Mouse (Mus musculus) liver, embryonic 16.5 days (tissue): ENCODE measurements around the gene Sdhb. TPM values are rescaled to one million over a fixed set of nuclear protein-coding genes. Genes with fewer than 3 reads are reported as not detected.
A peak's percentile ranks its signal among the peaks of the same experiment; 100 is the strongest.

ENCODE experiments used
- ATAC-seq: fragments of 200-750 bp; cut with Nextera tagmentation; 2 replicates; pipeline ENCODE4 v1.8.0; 2017; ENCODE audit warnings: low read depth, mild to moderate bottlenecking, moderate number of reproducible peaks, moderate library complexity
- H3K27ac ChIP-seq: fragments of 300-500 bp; sonication (generic); 2 replicates; pipeline ENCODE4 v1.5.1; 2014; ENCODE audit warnings: mild to moderate bottlenecking, low read length
- H3K27me3 ChIP-seq: fragments of 300-500 bp; sonication (generic); 2 replicates; pipeline ENCODE4 v1.6.1; 2014; ENCODE audit warnings: low read depth, low read length, mixed read lengths; ENCODE audit not compliant: control insufficient read depth, insufficient read depth
- H3K36me3 ChIP-seq: fragments of 300-500 bp; sonication (generic); 2 replicates; pipeline ENCODE4 v1.6.1; 2014; ENCODE audit warnings: mild to moderate bottlenecking; ENCODE audit not compliant: control insufficient read depth, insufficient read depth
- H3K4me1 ChIP-seq: fragments of 300-500 bp; sonication (generic); 2 replicates; pipeline ENCODE4 v1.6.1; 2014; ENCODE audit warnings: low read depth, low read length, mixed read lengths; ENCODE audit not compliant: control insufficient read depth
- H3K4me2 ChIP-seq: fragments of 300-500 bp; sonication (generic); 2 replicates; pipeline ENCODE4 v1.6.1; 2014; ENCODE audit warnings: low read depth, low read length, mixed read lengths
- H3K4me3 ChIP-seq: fragments of 300-500 bp; sonication (generic); 2 replicates; pipeline ENCODE4 v1.5.1; 2014; ENCODE audit warnings: low read depth, mild to moderate bottlenecking, low read length
- H3K9ac ChIP-seq: fragments of 300-500 bp; sonication (generic); 2 replicates; pipeline ENCODE4 v1.6.1; 2014; ENCODE audit warnings: low read depth, low read length
- H3K9me3 ChIP-seq: fragments of 300-500 bp; sonication (generic); replicated peaks from 2 replicates; pipeline ENCODE4 v1.6.1; 2016; ENCODE audit warnings: low read length; ENCODE audit not compliant: control insufficient read depth
- WGBS: fragments of 180-500 bp; shearing (Covaris S2); extraction: QIAGEN DNeasy Blood & Tissue Kit; methylation state at CpG from one replicate; pipeline ENCODE4 v1.1.7; 2014; ENCODE audit not compliant: insufficient replicate concordance; 5-methylcytosine and 5-hydroxymethylcytosine counted together
- polyA plus RNA-seq: library from polyadenylated mRNA; unstranded; fragments of >200 nt; fragmentation: Nextera tagmentation; extraction: Ambion mirVana; gene quantifications from 2 replicates; pipeline ENCODE4 v1.2.1, GENCODE M21; 2015

Sdhb gene
- polyA plus RNA-seq, 1 experiment from 2014 or later, result 190 TPM

DNA sequence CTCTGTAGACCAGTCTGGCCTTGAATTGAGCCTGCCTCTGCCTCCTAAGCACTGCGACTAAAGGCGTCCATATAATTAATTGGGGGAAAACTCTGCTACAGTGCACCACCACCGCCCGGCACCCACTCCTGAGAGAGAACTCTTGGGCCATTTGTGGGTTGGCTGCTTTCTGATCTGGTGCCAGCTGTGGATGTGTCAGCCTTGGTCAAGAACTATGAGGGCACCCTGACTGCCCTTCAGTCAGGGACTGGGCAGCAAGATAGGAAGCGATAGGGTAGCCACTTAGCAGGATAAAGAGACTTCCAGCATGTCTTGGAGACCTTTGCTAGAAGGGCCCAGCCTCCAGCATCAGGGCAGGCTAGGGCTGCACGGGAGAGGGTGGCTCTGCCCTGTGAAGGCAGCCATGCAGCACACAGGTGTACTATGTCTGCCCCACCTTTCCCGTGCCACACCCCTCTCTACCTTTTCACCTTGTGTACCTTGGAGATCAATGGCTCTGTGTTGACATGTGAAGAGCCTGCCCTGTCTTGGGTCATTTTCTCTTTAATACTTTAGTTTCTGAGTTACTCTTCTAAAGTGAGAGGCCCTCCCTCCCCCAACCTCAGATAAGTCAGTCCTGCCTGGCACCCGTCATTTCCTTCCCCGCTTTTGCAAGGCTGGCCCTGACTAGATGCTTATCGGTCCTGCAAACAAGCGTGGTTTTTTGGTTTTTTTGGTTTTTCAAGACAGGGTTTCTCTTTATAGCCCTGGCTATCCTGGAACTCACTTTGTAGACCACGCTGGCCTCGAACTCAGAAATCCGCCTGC, 17.1 kb downstream of the Sdhb start:
- Histone ChIP-seq H3K4me1 (peaks cover 10% of the 10 kb centered on the region), H3K36me3 (peaks cover 11% of the 10 kb centered on the region), H3K27ac (no peak overlapping the region), H3K4me2 (no peak overlapping the region), H3K9me3 (no peaks in the 10 kb centered on the region), H3K9ac (no peak overlapping the region), H3K27me3 (no peaks in the 10 kb centered on the region), H3K4me3 (no peak overlapping the region)
- ATAC-seq, result no peak
- 46% methylated on average over 14 of the region's 14 CpGs for WGBS

DNA sequence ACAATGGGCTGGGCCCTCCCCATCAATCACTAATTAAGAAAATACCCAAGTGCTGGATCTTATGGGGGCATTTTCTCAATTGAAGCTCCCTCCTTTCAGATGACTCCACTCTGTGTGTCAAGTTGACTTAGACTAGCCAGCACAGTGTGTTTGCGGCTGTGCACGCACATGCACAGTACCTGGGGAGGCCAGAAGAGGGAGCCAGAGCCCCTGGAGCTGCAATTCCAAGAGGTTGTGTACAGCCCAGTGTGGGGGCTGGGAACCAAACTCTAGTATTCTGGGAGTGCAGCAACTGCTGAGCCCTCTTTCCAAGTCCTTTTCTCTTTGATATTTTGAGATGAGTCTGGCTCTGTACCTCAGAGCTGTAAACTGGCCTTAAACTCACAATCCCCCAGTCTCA, 20.6 kb downstream of the Sdhb start:
- no peak overlapping the region for H3K4me3 ChIP-seq
- no peak overlapping the region for H3K4me2 ChIP-seq
- H3K27me3 ChIP-seq, result no peaks in the 10 kb centered on the region
- no peaks in the 10 kb centered on the region for H3K9me3 ChIP-seq
- no peaks in the 10 kb centered on the region; the same call in 1 of the 2 replicates for H3K36me3 ChIP-seq
- ATAC-seq, result no peak
- no peak overlapping the region for H3K27ac ChIP-seq
- WGBS, result 85% methylated on average over 2 of the region's 2 CpGs
- H3K9ac ChIP-seq, result no peak overlapping the region
- H3K4me1 ChIP-seq, result peaks cover 19% of the 10 kb centered on the region

DNA sequence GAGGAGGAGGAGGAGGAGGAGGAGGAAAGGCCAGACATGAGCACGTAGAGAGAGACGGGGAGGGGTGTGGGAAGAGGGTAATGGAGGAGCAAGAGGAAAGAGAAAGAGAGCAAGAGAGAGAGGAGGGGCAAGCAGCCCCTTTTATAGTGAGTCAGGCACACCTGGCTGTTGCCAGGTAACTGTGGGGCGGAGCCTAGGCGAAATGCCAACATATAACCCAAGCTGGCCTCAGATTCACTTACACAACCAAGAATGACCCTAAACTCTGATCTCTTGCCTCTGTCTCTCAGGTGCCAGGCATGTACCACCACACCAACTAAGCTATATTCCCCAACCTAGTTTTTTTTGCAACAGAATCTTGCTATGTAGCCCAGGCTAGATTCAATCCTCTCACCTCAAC, 21.8 kb downstream of the Sdhb start:
- H3K9me3 ChIP-seq, result no peaks in the 10 kb centered on the region
- H3K4me2 ChIP-seq, result no peak overlapping the region
- no peak for ATAC-seq
- peaks cover 22% of the 10 kb centered on the region for H3K4me1 ChIP-seq
- H3K36me3 ChIP-seq, result no peaks in the 10 kb centered on the region; the same call in 1 of the 2 replicates
- H3K4me3 ChIP-seq, result no peak overlapping the region
- H3K27me3 ChIP-seq, result no peaks in the 10 kb centered on the region
- WGBS, result 36% methylated on average over 4 of the region's 4 CpGs
- no peak overlapping the region for H3K9ac ChIP-seq
- peak overlapping the region; percentile 55 for H3K27ac ChIP-seq

DNA sequence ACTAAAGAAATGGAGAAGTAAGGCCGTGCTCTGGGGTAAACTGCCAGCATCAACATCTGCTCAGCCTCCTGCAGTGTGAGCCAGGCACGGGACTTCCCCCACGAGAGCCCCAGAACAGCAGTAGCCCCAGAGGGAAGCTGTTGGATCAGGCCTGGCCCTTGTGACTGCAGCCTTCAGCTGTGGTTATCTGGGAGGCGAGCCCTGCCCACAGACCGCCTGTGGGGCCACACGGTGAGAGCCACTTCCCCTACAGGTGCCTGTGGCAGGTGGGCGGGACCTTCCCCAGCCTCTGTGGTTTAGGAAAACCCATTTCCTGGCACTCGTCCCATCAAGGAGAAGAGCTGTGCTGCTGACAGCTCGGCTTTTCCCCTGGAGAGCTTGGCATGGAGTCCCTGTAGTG, 22.4 kb downstream of the Sdhb start:
- H3K27me3 ChIP-seq, result no peaks in the 10 kb centered on the region
- H3K27ac ChIP-seq, result peak overlapping the region; percentile 40; the same call in 1 of the 2 replicates
- no peak overlapping the region for H3K4me3 ChIP-seq
- WGBS, result 6% methylated on average over 9 of the region's 9 CpGs
- H3K9ac ChIP-seq, result no peak overlapping the region
- H3K4me1 ChIP-seq, result peaks cover 22% of the 10 kb centered on the region
- H3K4me2 ChIP-seq, result no peak overlapping the region; the same call in 1 of the 2 replicates
- H3K9me3 ChIP-seq, result no peaks in the 10 kb centered on the region
- H3K36me3 ChIP-seq, result no peaks in the 10 kb centered on the region; the same call in 1 of the 2 replicates
- ATAC-seq, result peak; percentile 33

DNA sequence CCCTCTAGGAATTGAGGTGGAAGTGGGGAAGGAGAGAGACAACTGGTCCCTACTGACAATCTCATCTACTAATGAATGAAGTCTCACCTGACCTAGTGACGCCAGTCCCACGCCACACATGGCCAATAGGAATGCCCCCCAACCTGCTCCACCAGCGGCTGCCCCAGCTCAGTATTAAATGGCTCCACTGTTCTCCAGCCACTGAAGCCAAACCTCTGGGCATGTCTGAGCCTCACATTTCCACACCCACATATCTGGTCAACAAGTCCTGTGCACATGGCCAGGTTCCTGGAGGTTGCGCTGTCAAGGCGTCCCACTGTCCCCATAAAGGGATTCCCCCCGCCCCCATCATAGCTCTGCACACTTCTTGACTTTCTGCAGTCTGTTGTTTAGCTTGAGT, 23.5 kb downstream of the Sdhb start:
- Histone ChIP-seq H3K4me1 (peaks cover 25% of the 10 kb centered on the region), H3K9me3 (no peaks in the 10 kb centered on the region), H3K27ac (no peak overlapping the region), H3K4me2 (no peak overlapping the region), H3K27me3 (no peaks in the 10 kb centered on the region), H3K9ac (no peak overlapping the region), H3K4me3 (no peak overlapping the region), H3K36me3 (no peaks in the 10 kb centered on the region)
- WGBS, result 79% methylated on average over 6 of the region's 6 CpGs
- no peak for ATAC-seq

DNA sequence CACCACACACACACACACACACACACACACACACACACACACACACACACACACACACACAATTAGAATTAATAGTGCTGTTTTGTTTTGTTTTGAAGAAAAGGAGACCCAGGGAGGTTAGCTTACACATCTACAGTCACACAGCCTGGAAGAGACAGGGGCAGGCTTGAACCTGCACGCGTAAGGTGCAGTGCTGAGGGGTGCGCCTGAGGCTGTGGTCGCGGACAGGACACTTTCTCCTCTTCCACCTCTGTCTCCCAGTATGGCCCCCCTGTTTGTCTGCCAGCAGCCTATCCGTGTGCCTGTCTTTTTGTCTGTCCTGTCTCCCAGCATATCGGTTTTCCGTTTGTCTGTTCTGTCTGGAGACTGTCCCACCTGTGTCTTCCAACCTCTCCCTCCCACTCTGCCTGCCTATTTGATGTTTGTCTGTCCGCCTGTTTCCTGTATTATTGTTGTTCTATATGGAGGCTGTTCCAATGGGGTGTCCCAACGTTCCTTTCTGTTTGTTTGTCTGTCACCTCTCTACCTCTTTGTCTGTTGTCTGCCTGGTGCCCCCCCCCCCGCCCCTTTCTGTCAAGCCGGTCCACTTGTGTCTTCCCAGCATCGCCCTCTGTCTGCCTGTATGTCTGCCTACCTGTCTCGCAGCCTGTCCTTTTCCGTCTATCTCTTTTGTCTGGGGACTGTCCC, 25.2 kb downstream of the Sdhb start:
- ATAC-seq, result no peak
- H3K9ac ChIP-seq, result peak overlapping the region; percentile 74
- H3K4me1 ChIP-seq, result peaks cover 25% of the 10 kb centered on the region
- WGBS, result 27% methylated on average over 15 of the region's 15 CpGs
- H3K9me3 ChIP-seq, result no peaks in the 10 kb centered on the region
- no peaks in the 10 kb centered on the region for H3K27me3 ChIP-seq
- H3K36me3 ChIP-seq, result no peaks in the 10 kb centered on the region
- H3K27ac ChIP-seq, result no peak overlapping the region
- H3K4me2 ChIP-seq, result peak overlapping the region; percentile 97
- peak overlapping the region; percentile 78 for H3K4me3 ChIP-seq

DNA sequence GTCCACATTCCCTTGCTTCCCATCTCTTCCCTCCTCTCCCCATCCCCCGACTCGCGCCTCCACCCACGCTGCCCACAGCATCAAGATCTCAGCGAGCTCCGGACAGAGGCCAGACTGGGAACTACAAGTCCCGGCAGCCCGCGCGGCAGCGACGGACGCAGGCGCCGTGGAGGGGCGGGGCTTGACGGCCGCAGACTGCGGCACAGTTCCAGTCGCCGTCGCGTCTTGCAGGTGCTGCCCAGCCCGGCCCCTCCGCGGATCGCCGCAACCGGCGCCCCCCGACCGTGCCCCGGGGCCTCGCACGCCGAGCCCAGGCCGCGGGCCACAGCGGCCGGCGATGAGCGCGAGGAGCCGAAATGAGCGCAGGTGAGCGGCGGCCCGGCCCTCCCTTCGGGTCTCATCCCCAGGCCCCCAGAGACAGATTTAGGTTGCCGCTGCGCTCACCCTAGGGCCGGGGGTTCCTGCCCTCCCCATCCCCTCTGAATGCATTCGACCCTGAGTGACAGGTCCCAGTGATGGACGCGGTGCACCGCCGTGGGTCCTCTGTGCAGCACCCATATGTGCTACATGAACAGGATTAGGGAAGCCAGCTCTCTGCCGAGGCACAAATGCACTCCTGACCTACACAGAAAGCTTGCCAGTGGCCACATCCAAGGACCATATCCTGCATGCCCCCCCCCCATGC, 25.9 kb downstream of the Sdhb start, which contains the start of gene Atp13a2:
TSS of gene Atp13a2 (plus strand) at position 163 of the 685 bp plus-strand sequence.
- Histone ChIP-seq H3K27ac (no peak within 1 kb of the TSS), H3K36me3 (no peaks in the 10 kb centered on the region), H3K4me1 (peaks cover 25% of the 10 kb centered on the region), H3K9me3 (no peaks in the 10 kb centered on the region), H3K27me3 (no peaks in the 10 kb centered on the region), H3K4me2 (peak within 1 kb of the TSS; percentile 97), H3K4me3 (peak within 1 kb of the TSS; percentile 78), H3K9ac (peak within 1 kb of the TSS; percentile 74)
- ATAC-seq, result peak; percentile 84
- WGBS, result under 1% methylated on average over 58 of the region's 58 CpGs

DNA sequence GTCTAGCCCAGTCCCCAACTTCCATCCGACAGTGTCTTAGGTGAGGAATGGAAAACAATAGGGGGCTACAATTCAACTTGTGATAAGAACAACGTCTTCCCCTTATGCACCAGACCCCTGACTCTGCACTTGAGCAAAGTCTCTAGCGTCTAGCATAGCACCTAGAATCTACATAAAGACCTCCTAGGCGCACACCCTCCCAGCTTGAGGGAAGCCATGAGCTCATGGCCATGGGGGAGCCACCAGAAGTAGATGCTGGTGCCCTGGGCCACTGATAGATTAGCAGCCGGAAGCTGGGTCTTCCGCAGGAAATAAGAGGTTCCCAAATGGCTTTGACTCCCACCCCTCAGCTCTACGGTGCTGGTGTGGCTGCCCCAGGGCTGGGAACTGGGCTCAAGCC, 26.5 kb downstream of the Sdhb start:
- peak overlapping the region; percentile 97 for H3K4me2 ChIP-seq
- H3K36me3 ChIP-seq, result no peaks in the 10 kb centered on the region
- H3K4me1 ChIP-seq, result peaks cover 25% of the 10 kb centered on the region
- no peaks in the 10 kb centered on the region for H3K9me3 ChIP-seq
- H3K27me3 ChIP-seq, result no peaks in the 10 kb centered on the region
- peak overlapping the region; percentile 78 for H3K4me3 ChIP-seq
- H3K27ac ChIP-seq, result no peak overlapping the region
- 3% methylated on average over 7 of the region's 7 CpGs for WGBS
- no peak overlapping the region; the same call in 1 of the 2 replicates for H3K9ac ChIP-seq
- no peak for ATAC-seq
